Mouse (Mus musculus) liver, embryonic 14.5 days (tissue): ENCODE data around the gene Car10. TPM values are rescaled to one million over a fixed set of nuclear protein-coding genes. Genes with fewer than 3 reads are reported as not detected.
A peak's percentile ranks its signal among the peaks of the same experiment; 100 is the strongest.
"Not testable (repeated sequence)": the region's sequence is repeated elsewhere in the genome, so short reads cannot be mapped to it uniquely, and the experiment has no call there.

Source experiments
- ATAC-seq: fragments of 200-750 bp; cut with Nextera tagmentation; 2 replicates; pipeline ENCODE4 v1.8.0; 2017; ENCODE audit warnings: moderate number of reproducible peaks, mild to moderate bottlenecking, moderate library complexity; ENCODE audit not compliant: insufficient read depth
- DNase-seq, 3 experiments: peaks; one replicate each; pipeline ENCODE4 v3.0.0-alpha.2; 2012 to 2013; ENCODE audit warnings: low read depth in 3 of 3, low spot score in 3 of 3
- H3K27ac ChIP-seq: fragments of 300-500 bp; sonication (generic); 2 replicates; pipeline ENCODE4 v1.5.1; 2014; ENCODE audit warnings: moderate library complexity, mild to moderate bottlenecking, control low read depth, inconsistent platforms
- H3K27me3 ChIP-seq: fragments of 300-500 bp; sonication (generic); 2 replicates; pipeline ENCODE4 v1.6.1; 2014; ENCODE audit warnings: mild to moderate bottlenecking, low read length, moderate library complexity; ENCODE audit not compliant: control insufficient read depth, insufficient read depth
- H3K36me3 ChIP-seq: fragments of 300-500 bp; sonication (generic); replicated peaks from 2 replicates; pipeline ENCODE4 v1.6.1; 2014; ENCODE audit warnings: low read depth; ENCODE audit not compliant: control insufficient read depth, insufficient read depth
- H3K4me1 ChIP-seq, 2 experiments: fragments of 200-500 bp in 1 of 2; fragments of 300-500 bp in 1 of 2; sonication (generic) in 1 of 2; replicated peaks; 2 replicates each; pipeline ENCODE4 v1.6.1; 2012 to 2014; ENCODE audit warnings: antibody characterized with exemption in 1 of 2, inconsistent platforms in 1 of 2, low read length in 1 of 2; ENCODE audit not compliant: control insufficient read depth in 2 of 2, insufficient read depth in 2 of 2
- H3K4me2 ChIP-seq: fragments of 300-500 bp; sonication (generic); 2 replicates; pipeline ENCODE4 v1.6.1; 2014; ENCODE audit warnings: low read depth, mild to moderate bottlenecking, control low read depth, moderate library complexity
- H3K4me3 ChIP-seq, 2 experiments: fragments of 200-500 bp in 1 of 2; fragments of 300-500 bp in 1 of 2; sonication (generic) in 1 of 2; 2 replicates each; pipeline ENCODE4 v1.5.1; 2012 to 2014; ENCODE audit warnings: low read depth in 2 of 2, low read length in 2 of 2, mild to moderate bottlenecking in 2 of 2, control low read depth in 1 of 2, inconsistent platforms in 1 of 2, moderate library complexity in 1 of 2; ENCODE audit not compliant: insufficient read depth in 1 of 2
- H3K9ac ChIP-seq: fragments of 300-500 bp; sonication (generic); replicated peaks from 2 replicates; pipeline ENCODE4 v1.6.1; 2014; ENCODE audit warnings: mild to moderate bottlenecking, control low read depth, moderate library complexity
- H3K9me3 ChIP-seq: fragments of 300-500 bp; sonication (generic); 2 replicates; pipeline ENCODE4 v1.6.1; 2016; ENCODE audit warnings: low read length, mixed read lengths; ENCODE audit not compliant: control insufficient read depth
- CTCF ChIP-seq: IDR thresholded peaks from 2 replicates; pipeline ENCODE4 v1.5.1; 2016; ENCODE audit warnings: antibody characterized with exemption, low read depth, control low read depth
- EP300 ChIP-seq: IDR thresholded peaks from 2 replicates; pipeline ENCODE4 v1.6.1; 2016; ENCODE audit warnings: antibody characterized with exemption, low read depth
- WGBS: fragments of 180-500 bp; shearing (Covaris S2); extraction: QIAGEN DNeasy Blood & Tissue Kit; methylation state at CpG from one replicate; pipeline ENCODE4 v1.1.7; 2014; ENCODE audit not compliant: insufficient replicate concordance; 5-methylcytosine and 5-hydroxymethylcytosine counted together
- polyA plus RNA-seq, 2 experiments: library from polyadenylated mRNA; depleted of rRNA in 1 of 2; stranded (reverse) in 1 of 2; unstranded in 1 of 2; fragments of >200 nt; fragmentation: Nextera tagmentation in 1 of 2; extraction: Ambion mirVana in 1 of 2; gene quantifications; 2 replicates each; pipeline versions ENCODE4 v1.2.1 to v1.2.3; 2012 to 2014

Gene Car10
- polyA plus RNA-seq, 2 experiments, result not detected

- TF ChIP-seq EP300 (no peak), CTCF (no peak)
Observed at GRCm38 (mm10) chr11:93367740-93368139, 269.9 kb downstream of the Car10 start.

GRCm38 (mm10) chr11:93373697-93374354, 276.0 kb downstream of the Car10 start:
- no peak for TF ChIP-seq EP300
- no peak for TF ChIP-seq CTCF
- H3K9me3 ChIP-seq, result no peaks in the 10 kb centered on the region
- DNase-seq (no peak), ATAC-seq (no peak)
- no peak overlapping the region for H3K4me3 ChIP-seq
- 50% methylated on average over 4 of the region's 4 CpGs for WGBS
- H3K36me3 ChIP-seq, result no peaks in the 10 kb centered on the region
- H3K4me2 ChIP-seq, result no peak overlapping the region
- H3K27ac ChIP-seq, result no peak overlapping the region
- H3K9ac ChIP-seq, result no peak overlapping the region
- no peaks in the 10 kb centered on the region for H3K4me1 ChIP-seq
- no peaks in the 10 kb centered on the region for H3K27me3 ChIP-seq

More at GRCm38 (mm10) chr11:93367740-93368139, 269.9 kb downstream of the Car10 start:
- Histone ChIP-seq H3K27me3 (no peaks in the 10 kb centered on the region), H3K9ac (no peak overlapping the region), H3K4me2 (no peak overlapping the region), H3K4me1 (no peaks in the 10 kb centered on the region), H3K9me3 (no peaks in the 10 kb centered on the region), H3K36me3 (no peaks in the 10 kb centered on the region), H3K4me3 (no peak overlapping the region), H3K27ac (no peak overlapping the region)
- WGBS, result 61% methylated on average over 5 of the region's 5 CpGs
- DNase-seq (peak in 1 of 3 experiments; percentile 0), ATAC-seq (no peak)

- no peak for TF ChIP-seq EP300
- no peak for TF ChIP-seq CTCF
- Histone ChIP-seq H3K27me3 (no peaks in the 10 kb centered on the region), H3K4me2 (no peak overlapping the region), H3K36me3 (no peaks in the 10 kb centered on the region), H3K9ac (no peak overlapping the region), H3K4me1 (no peaks in the 10 kb centered on the region), H3K27ac (no peak overlapping the region), H3K9me3 (no peaks in the 10 kb centered on the region), H3K4me3 (no peak overlapping the region)
- 43% methylated on average over 4 of the region's 4 CpGs for WGBS
- ATAC-seq (no peak), DNase-seq (no peak)
Observed at GRCm38 (mm10) chr11:93391159-93391558, 293.3 kb downstream of the Car10 start.

- DNase-seq, H3K4me3 ChIP-seq, H3K4me1 ChIP-seq, ATAC-seq, H3K9ac ChIP-seq, H3K9me3 ChIP-seq, H3K36me3 ChIP-seq, H3K27ac ChIP-seq, H3K4me2 ChIP-seq, H3K27me3 ChIP-seq: not testable (repeated sequence)
Observed at GRCm38 (mm10) chr11:93393371-93393770, 295.5 kb downstream of the Car10 start.

GRCm38 (mm10) chr11:93396356-93396755, 298.5 kb downstream of the Car10 start:
- Histone ChIP-seq H3K36me3 (no peaks in the 10 kb centered on the region), H3K9ac (no peak overlapping the region), H3K4me1 (no peaks in the 10 kb centered on the region), H3K4me3 (no peak overlapping the region), H3K27me3 (no peaks in the 10 kb centered on the region), H3K27ac (no peak overlapping the region), H3K9me3 (no peaks in the 10 kb centered on the region), H3K4me2 (no peak overlapping the region)
- ATAC-seq (no peak), DNase-seq (no peak)
- no peak for TF ChIP-seq CTCF
- no peak for TF ChIP-seq EP300
- WGBS, result 61% methylated on average over 2 of the region's 2 CpGs

GRCm38 (mm10) chr11:93401167-93401566, 303.3 kb downstream of the Car10 start:
- H3K27ac ChIP-seq, DNase-seq, H3K27me3 ChIP-seq, ATAC-seq, H3K4me3 ChIP-seq, H3K9me3 ChIP-seq, H3K36me3 ChIP-seq, H3K4me1 ChIP-seq, H3K4me2 ChIP-seq, H3K9ac ChIP-seq: not testable (repeated sequence)
- WGBS, result 36% methylated on average over 1 of the region's 1 CpGs
